Mouse (Mus musculus) cerebellum, adult 2 months (tissue): Measurements from ENCODE around the gene Cdk5.

ENCODE experiments used
- CTCF ChIP-seq: fragments of 200-500 bp; IDR thresholded peaks from 2 replicates; pipeline ENCODE4 v1.5.1; 2011; ENCODE audit warnings: low read depth, mild to moderate bottlenecking, control low read depth, low read length, moderate library complexity, borderline replicate concordance; ENCODE audit not compliant: insufficient read depth
- POLR2A ChIP-seq: fragments of 200-500 bp; IDR thresholded peaks from 2 replicates; pipeline ENCODE4 v1.6.1; 2011; ENCODE audit warnings: low read length, control low read depth, borderline replicate concordance; ENCODE audit not compliant: insufficient read depth

- TF ChIP-seq CTCF (no peak), POLR2A (no peak)
These were observed 2.9 kb downstream of the Cdk5 start for GRCm38 (mm10) chr5:24420381-24420780.
